Mouse (Mus musculus): ENCODE data around the gene Tmcc3.

Gene Tmcc3

GRCm38 (mm10) chr10:94413770-94414651 is 102.3 kb downstream of the Tmcc3 start:
- in situ Hi-C loops (cut with MboI; ENCODE audit: low sequenced_read_pairs), result no loop called here

DNA sequence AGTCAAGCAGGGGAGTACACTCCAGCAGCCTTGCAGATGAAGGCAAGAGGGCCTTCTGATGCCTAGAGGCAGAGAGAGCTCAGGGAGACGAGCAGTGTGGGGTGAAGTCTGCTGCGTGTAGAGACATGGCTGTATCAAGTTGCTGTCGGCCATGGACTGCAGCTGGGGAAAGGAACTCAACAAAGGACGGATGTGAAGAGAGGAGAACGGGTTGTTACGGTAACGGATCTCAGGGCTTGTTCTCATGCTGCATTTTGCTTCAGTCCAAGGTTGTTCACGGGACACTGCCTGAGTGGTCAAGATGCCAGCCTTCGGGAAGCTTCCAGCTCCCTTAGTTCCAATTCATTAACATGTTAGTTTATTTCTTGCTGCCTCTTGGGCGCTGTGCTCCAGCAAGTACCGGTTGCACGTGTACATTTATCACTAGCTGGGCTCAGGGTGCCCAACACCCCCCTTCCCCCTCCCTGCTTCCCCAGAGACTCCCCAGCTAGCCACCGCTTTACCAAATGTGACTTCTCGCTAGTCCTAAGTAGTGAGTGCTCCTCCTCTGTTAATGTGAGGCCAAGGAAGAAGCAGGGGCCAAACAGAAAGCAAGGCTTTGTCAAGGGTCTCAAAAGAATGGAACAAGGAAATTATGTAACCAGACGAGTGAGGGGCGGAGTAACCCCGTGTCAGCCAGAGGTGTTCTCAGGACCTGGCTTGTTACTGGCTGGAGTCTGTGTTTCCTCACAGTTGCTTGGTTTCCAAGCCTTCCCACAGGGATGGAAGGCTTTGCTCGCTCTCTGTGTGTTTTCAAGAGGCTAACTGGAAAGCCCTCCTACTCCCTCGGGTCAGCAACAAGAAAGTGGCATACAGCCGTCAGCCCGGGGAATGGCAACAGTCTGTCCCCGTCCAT is 104.4 kb downstream of the Tmcc3 start:
- in situ Hi-C loops (cut with MboI; ENCODE audit: low sequenced_read_pairs), result no loop called here

- in situ Hi-C loops (cut with MboI; ENCODE audit: low sequenced_read_pairs), result no loop called here
Measured at GRCm38 (mm10) chr10:94417643-94418042, 105.9 kb downstream of the Tmcc3 start.

DNA sequence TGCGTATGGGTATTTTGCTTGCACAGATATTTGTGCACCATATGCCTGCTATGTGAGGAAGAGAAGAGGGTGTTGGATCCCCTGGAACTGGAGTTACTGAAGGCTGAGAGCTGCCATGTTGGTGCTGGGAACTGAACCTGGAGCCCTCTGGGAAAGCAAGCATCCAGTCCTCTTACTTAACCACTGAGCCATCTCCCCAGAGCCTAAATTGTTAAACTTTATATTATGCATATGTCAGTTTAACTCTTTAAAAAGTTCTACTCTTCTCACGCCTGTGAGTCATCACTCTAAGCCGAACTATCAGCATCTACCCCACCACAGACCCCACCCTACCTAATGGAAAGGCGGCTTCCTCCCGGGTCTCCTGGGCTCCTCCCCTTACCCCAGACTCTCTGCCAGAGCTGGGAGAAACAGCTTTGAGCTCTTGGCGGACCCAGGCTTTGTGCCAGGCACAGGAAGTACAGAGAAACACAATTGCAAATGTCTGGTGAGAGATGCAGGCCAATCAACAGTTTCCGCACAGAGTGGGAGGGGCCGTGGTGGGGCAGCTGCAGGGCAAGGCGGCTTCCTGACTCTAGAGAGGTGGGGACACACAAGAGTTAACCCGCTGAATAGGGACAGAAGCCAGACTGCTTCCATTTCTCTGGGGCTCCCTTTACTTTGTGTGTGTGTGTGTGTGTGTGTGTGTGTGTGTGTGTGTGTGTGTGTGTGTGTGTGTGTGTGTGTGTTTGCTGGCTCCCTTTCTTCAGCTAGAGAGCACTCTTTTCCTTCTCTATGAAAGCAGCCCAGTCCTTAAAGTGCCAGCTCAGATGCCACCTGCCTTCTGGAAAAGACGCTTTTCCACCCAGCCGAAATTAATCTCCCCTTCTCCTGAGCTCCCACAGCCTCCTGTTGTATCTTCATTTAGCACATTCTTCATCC is 114.5 kb downstream of the Tmcc3 start:
- in situ Hi-C loops (cut with MboI; ENCODE audit: low sequenced_read_pairs), result no loop called here

- in situ Hi-C loops (cut with MboI; ENCODE audit: low sequenced_read_pairs), result no loop called here
Measured at GRCm38 (mm10) chr10:94426921-94427270, 115.1 kb downstream of the Tmcc3 start.

DNA sequence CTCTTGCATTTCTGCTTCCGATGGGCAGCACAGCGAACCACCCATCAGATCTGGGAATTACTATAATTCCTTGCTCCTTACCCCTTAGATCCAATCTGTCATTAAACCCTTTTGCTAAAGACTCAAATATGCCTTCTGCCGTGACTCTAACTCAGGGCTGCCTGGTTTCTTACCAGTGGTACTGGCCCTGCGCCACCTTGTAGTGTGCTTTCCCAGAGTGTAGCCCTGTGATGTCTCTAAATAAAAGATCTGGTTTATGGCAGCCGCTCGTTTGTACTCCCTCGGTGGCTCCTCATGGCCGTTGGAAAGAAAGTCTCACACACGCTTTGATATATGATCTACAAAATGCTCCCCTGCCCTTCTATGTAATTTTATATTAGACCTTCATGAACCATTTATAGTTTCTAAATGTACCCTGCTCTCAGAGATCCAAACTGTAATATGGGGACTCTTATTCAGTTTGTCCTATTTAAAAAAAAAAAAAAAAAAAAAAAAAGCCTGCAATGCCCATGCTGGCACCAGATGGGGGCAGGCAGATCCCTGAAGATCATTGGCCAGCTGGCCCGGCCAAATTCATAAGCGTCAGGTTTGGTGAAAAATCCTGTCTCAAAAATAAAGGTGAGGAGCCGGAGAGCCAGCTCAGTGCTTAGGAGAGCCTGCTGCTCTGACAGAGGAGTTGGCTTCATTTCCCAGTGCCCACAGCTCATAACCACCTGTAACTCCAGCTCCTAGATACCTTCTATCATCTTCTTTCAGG is 116.6 kb downstream of the Tmcc3 start:
- in situ Hi-C loops (cut with MboI; ENCODE audit: low sequenced_read_pairs), result no loop called here

DNA sequence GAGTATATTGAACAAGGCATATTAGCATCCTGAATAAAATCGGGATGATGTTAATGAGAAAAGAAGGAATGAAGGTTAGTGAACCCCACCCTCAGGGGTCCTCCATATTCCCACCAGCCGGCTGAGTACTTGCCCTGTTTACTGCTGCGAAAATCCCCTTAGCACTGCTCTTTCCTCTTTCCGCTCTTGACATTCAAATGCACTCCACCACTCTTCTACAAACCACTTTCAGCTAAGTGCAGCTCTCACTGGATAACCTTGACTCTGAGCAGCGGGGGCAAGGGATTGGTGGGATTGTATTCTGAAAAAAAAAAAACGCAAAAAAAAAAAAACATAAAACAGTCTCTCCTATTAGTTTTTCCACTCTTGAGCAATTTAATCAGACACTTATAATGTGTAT is 118.8 kb downstream of the Tmcc3 start:
- in situ Hi-C loops (cut with MboI; ENCODE audit: low sequenced_read_pairs), result no loop called here

- in situ Hi-C loops (cut with MboI; ENCODE audit: low sequenced_read_pairs), result no loop called here
Measured at GRCm38 (mm10) chr10:94432933-94433332, 121.2 kb downstream of the Tmcc3 start.

- in situ Hi-C loops (cut with MboI; ENCODE audit: low sequenced_read_pairs), result no loop called here
Measured at GRCm38 (mm10) chr10:94433901-94434300, 122.2 kb downstream of the Tmcc3 start.

DNA sequence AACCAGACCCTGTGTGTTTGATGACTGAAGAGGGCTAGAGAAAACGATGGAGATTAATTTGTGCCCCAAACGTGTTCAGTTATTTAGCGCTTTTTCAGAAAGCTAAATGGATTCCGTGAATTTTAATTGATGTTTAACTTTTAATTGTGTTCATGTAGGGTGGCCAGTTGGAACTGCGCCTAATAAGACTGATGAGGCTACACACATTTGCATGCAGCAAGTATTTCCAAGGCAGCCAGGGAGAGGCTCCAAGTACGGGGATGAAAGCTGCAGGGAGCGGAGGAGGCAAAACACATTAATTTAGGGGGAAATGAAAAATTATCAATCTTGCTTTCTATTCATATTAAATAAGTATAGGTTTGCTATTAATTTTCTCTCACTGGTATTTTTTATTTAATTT is 131.0 kb downstream of the Tmcc3 start:
- in situ Hi-C loops (cut with MboI; ENCODE audit: low sequenced_read_pairs), result no loop called here

DNA sequence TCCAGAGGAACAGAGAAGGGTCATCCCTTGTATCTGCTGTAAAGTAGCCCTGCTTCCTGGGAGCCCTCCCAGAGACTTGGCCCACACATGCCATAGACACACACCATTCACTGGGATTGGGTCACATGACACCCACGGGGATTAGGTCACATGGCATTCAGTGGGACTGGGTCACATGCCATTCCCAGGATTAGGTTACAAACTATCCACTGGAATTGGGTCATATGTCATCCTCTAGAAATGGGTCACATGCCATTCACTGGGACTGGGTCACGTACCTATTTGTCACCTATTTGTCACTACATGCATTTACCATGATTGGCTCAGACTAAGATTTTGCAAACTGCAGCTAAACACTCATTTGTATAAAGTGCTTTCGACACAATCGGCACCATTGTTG is 131.7 kb downstream of the Tmcc3 start:
- in situ Hi-C loops (cut with MboI; ENCODE audit: low sequenced_read_pairs), result no loop called here

DNA sequence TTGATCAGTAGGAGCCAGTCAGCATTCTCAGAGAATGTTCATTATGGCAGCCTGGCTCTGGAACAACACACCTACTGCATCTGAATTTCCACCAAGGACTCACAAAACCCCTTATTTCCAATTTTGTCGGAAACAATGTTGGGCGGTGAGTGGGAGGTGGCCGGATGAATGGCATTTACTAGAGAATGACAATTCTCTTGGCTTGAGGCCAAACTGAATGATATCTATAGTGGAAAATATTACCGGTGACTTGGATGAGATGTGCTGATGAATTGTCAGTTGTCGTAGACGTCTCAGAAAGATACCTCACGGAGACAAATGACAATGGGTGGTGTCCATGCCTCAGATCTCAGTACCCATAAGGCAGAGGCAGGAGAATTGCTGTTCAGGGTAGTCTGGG is 133.4 kb downstream of the Tmcc3 start:
- in situ Hi-C loops (cut with MboI; ENCODE audit: low sequenced_read_pairs), result no loop called here

GRCm38 (mm10) chr10:94446379-94447008 is 134.7 kb downstream of the Tmcc3 start:
- in situ Hi-C loops (cut with MboI; ENCODE audit: low sequenced_read_pairs), result no loop called here

GRCm38 (mm10) chr10:94449676-94450075 is 137.9 kb downstream of the Tmcc3 start:
- in situ Hi-C loops (cut with MboI; ENCODE audit: low sequenced_read_pairs), result no loop called here

DNA sequence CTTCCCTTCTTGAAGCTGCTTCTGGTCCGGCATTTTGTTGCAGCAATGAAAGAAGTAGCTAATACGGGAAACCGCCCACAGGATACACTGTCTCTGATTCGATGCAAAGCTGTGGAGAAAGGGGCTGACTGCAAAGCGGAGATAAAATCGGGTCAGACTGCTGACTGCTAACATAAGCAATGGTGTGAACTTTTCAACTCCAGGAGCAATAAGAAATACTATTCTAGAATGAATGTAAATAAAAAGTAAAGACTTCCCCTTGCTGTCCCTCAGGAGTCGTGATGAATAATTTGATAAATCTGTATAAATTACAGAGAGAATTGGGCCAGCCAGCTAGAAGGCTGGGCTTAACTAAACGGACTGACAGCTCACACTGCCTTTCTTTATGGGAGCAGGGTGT is 139.0 kb downstream of the Tmcc3 start:
- in situ Hi-C loops (cut with MboI; ENCODE audit: low sequenced_read_pairs), result no loop called here

DNA sequence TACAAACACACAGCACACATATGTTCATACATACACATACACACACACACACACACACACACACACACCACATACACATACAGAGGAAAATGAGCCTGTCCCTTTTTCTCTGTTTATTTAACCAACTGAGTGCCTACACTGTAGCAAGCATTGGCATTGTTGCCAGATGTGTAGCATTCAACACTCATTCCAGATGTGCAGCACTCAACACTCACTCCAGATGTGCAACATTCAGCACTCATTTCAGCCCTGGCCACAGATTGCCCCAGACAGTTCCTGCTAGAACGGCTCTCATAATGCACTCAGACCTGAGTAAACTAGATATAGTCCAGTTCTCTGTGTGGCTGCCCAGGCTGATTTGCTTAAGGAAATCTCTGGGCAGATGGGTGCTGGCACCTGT is 145.7 kb downstream of the Tmcc3 start:
- in situ Hi-C loops (cut with MboI; ENCODE audit: low sequenced_read_pairs), result no loop called here

DNA sequence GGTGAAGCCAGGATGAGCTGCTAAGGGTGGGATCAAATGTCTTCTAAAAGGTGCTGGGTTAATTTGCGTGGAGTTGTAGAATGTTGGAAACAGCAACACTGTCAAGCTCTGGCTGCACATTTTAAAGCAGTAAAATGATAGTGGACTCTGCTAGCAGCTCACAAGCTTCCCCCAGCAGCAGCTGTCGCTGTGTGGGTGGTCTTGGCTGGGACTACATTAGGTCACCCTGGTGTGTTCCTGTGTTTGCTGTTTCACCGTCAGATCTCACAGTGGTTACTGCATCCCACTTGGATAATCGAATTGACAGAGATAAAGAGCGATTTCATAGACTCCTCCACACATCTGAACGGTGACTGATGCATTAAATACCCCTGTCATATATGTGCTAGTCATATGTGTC is 146.9 kb downstream of the Tmcc3 start:
- in situ Hi-C loops (cut with MboI; ENCODE audit: low sequenced_read_pairs), result no loop called here

- in situ Hi-C loops (cut with MboI; ENCODE audit: low sequenced_read_pairs), result no loop called here
Measured at GRCm38 (mm10) chr10:94461378-94461777, 149.6 kb downstream of the Tmcc3 start.

DNA sequence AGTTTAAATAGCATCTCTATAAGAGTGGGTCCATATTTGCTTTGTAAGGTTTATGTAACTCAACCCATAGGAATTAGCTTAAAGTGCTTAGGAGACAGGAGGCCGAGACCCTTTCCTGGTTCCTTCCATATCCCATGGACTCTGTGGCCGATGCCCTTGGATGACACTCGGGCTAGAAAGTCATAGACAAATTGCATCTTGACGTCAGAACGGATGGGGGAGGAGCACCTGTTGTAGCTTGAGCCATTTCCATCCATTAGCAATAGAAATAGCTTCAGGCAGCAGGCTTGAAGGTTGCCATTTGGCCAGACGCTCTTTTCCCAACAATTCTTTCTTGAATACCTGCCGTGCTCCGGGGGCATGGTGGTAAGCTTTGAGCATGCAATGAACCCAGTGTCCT is 150.1 kb downstream of the Tmcc3 start:
- in situ Hi-C loops (cut with MboI; ENCODE audit: low sequenced_read_pairs), result no loop called here
